Mouse (Mus musculus) CD4-positive helper T cell, adult 2 months (primary cell): ENCODE results near the gene Ccnb1.
"Not testable (repeated sequence)": the region's sequence is repeated elsewhere in the genome, so short reads cannot be mapped to it uniquely, and the experiment has no call there.

Source experiments
- DNase-seq: peaks from one replicate; pipeline ENCODE4 v3.0.0-alpha.2; 2012; ENCODE audit warnings: low read depth, missing footprints, low spot score

The Ccnb1 gene

DNA sequence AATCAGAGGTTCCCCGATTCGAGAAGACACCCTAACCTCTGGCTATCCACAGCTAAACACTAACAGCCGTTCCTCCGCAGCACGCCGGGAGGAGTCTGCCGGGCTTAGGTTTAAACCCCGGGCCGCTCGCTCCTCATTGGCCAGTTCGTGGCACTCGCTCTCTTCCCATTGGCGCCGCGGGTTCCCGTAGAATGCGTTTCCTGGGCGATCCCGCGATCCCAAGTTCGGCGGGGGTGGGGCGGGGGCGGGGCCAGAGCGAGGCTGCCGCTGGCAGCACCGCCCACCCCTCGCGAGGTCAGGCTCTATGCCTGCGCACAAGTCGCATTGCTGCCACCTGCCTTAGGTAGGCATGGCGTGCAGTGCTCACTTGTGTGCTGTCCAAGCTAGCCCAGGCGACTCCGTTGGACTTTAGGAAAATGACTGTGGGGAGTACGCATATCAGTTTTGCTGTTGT lies at the start of gene Ccnb1:
TSS of gene Ccnb1 (minus strand) at position 157 of the 454 bp plus-strand sequence.
- DNase-seq, result peak; percentile 94

DNA sequence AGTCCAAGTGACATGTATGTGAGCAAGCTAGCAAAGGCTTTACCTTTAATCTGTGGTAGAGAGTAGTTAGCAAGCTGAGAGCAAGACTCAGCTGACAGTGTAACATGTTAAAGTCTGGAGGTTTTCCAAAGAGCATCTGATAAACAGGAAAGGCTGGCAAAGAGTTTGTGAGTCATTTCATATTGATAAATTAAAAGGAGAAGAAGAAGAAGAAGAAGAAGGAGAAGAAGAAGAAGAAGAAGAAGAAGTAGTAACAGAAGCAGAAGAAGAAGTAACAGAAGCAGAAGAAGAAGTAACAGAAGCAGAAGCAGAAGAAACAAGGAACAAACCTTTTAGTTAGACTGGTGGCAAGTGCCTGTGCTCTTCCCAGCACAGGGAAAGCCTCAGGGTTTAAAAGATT lies 48.4 kb upstream of the Ccnb1 start:
- no peak for DNase-seq

DNA sequence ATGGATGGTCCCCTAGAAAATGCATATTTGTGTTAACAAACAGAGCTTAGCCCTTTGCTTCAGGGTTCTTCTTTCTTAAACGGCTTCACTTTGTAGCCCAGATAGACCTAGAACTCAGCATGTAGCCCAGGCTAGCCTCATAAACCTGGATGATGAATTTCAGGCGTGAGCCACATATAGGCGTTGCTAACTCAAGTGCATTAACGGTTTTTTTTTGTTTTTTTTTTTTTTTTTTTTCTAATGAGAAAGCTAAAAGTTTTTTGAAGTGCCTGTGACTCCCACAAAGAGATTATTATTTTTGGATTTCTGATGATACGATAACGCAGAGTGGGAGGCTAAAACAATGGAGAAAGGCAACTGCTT lies 47.3 kb upstream of the Ccnb1 start:
- no peak for DNase-seq

DNA sequence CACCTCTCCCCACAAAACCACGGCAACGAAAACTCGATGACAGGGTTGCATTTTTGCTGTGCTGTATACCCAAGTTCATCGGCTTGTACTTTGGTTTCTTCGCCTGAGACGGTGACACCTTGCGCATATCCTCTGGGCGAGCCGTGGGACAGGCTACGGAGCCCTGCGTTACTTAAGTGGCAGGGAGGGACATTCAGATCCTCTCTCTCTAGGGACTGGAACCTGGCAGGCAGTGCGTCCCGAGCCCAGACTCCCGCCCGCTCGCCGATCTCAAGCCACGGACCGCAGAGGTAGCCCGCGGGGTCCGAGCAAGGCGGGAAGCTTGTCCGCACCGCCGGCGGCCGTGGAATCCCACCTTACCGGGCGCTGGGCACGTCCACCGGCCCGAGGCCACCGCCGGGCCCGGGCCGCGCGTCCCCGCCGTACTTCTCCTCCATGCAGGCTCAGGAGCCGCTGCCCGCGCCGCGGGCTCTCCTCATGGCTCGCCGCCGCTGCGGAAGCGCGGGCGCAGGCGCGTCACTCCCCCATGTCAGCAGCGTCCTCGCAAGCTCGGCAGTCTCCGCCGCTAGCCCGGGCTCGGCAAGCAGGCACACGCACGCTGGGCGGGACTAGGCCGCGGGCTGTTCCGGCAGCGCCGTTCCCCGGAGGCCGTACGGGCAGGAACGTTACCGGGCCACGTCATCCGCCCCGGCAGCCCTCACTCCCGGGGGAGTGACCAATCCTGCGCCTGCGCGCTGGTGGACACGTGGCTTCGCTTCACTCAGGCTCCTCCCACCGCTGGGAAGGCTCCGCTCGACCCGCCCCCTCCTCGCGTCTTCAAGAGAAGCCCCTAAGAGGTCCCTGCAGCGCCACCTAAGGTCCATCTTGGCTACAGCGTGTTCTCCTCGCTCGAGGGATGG lies 46.6 kb upstream of the Ccnb1 start, which contains the start of gene Slc30a5:
TSS of gene Slc30a5 (minus strand) at position 687 of the 899 bp plus-strand sequence.
- DNase-seq, result peak; percentile 99

DNA sequence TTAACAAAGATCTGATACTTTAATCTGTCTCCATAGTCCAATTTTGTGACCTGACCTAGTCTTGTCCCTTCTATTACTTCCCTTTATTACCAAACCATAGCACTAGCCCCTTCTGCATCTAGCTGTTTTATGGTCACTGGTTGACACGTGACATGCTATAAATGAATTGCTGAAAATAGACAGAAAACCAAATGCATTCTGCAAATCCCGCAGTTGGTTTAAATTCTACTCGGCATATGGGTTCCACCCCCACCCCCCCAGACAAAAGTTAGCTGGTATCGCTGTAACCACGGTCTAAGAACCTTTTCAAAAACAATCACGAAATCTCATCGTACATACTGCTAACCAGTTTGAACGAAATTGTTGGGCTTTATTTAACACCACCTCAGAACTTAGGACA lies 45.8 kb upstream of the Ccnb1 start:
- DNase-seq, result peak; percentile 34

DNA sequence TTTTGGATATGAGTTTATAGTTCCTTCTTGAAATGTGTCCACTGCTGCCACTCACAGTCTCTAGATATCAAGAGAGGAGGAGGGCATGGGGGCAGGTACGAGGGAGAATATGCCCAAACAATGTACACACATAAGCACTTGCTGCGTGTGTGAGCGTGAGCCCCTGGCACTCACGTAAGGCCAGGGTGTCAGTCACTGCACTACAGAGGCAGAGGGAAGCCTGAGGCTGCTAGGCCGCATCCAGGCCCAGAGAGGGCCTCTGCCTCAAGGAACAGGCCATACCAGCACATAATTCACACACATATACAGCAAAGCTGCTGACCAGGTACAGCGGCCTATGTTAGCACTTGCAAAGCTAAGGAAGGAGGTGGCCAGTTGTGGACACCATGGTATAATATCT lies 44.8 kb upstream of the Ccnb1 start:
- no peak for DNase-seq

DNA sequence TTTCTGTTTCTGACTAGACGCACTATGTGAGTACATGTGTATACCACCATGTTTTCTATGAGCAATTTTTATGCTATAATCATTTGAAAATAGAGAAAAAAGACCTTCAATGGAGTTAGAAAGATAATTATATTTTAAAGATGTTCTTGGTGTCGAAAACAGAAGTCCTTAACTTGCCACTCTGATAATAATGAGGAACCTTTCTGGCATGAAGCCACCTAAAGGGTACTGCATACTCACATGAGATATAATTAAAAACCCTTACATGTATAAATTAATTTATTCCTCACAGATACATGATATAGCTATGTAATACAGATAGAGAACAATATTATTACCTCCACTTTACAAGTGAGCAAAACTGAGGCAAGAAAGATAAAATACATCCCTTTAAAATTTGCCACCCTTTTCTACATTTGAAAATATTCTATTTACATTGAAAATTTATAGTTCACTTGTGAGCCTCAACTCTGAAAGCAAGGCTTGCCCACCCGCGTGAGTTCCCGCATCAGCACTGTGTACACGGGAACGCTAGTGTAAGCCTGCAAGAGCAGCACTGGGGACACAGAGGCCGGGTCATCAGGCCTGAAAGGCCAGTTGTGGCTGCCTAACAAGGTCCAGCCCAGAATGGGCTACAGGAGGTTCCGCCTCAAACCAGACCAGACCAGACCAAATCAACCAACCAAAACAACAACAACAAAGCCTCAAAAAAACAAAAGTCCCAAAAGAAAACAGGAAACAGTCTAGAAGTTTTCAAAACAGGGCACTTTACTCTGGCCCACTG lies 39.4 kb upstream of the Ccnb1 start:
- DNase-seq, result no peak

DNA sequence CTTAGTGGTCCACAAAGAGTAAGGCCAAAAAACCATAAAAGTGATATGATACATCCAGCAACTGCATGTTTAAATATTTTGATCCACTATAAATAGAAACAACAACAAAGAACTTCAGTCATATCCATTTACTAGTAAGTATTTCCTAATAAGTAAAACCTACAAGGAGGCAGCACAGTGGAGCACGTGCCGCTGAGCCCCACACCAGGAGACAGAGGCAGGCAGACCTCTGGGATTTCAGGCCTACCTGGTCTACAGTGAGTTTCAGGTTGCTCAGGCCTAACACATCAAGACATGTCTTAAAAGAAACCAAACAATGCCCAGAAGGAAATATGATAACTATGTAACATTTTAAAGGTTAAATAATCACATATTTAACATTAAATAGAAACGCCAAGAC lies 38.5 kb upstream of the Ccnb1 start:
- DNase-seq, result no peak

DNA sequence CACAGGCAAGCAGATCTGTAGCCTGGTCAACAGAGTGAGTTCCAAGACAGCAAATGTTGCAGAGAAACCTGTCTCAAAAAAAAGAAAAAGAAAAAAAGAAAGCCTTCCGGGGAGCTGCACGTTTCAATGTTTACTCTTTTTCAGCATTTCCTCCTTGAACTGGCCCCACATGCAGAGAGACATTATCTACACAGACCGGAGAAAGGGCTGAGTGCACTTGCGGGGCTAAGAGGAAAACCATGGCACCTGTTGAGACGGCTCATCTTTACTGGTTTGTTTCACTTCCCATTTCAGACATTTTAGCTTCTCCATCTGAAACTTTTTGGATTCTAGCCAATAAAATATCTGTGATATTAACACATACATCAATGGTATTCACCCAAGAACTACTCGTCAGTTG lies 37.9 kb upstream of the Ccnb1 start:
- DNase-seq, result no peak

DNA sequence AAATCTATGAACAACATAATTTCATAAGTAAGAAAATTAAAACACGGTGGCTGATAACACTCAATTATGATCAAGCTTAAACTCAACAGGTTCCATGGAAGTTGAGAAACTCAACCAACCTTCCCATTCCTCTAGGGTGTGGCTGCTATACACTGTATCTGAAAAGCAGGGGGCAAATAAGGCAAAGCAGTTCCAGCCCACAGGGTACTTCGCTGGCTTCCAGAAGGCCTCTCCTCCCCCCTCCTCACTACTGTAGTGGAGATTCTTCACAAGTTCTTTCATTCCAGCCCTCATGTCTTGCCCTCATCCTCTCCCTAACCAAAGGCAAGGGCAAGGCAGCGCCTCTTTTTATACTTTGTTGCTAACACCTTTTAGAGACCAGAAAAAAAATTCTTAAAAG lies 37.5 kb upstream of the Ccnb1 start:
- no peak for DNase-seq

DNA sequence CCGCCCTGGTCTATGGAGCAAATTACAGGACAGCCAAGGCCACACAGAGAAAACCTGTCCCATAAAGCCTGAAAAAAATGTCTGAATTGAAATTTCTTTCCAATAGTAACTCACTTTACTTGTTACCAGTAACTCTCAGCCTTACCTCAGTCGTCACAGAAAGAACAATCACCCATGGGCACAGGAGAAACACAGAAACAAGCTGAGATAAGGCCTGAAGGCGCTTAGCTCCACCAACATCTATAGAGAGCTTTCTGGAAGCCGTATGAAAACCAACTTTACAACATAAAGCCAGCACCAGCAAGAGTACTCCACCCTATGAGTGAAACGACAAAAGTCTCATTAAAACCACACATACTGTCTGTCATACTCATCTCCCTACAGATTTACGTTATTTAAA lies 28.1 kb upstream of the Ccnb1 start:
- no peak for DNase-seq

DNA sequence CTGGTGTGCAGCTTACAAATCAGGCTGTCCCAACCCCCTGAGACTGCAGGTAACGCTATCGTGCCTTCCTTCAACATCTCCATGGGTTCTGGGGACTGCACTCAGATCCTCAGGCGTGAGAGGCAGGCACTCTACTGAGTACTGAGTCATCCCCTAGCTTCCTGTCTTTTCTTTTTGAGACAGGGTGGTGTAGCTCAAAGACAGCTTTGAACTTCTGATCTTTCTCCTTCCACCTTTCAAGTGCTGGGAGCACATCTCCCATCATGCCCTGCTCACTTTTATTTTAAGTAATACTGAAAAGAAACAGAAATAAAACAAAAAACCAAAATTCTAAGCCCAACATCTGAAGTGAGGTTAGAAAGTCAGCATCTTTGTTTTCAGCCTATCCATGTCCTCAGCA lies 19.4 kb upstream of the Ccnb1 start:
- DNase-seq, result peak; percentile 55

DNA sequence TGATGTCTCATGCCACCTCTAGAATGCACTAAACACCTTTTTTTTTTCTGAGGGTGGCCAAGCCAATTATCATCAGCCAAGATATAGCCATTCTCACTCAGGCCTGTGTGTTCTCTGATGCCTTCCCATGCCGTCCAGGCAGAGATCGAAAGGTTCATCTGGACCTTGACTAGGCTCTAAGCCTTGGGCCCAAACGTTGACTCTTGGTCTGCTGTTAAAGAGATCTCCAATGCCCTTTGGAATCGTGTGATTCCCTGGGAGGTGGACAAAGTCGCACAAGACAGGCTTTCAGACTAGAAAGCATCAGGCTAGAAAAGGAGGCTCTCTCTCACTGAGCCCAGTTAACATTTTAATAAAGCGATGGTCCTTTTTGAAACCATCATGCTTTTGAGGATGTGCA lies 10.8 kb upstream of the Ccnb1 start:
- no peak for DNase-seq

DNA sequence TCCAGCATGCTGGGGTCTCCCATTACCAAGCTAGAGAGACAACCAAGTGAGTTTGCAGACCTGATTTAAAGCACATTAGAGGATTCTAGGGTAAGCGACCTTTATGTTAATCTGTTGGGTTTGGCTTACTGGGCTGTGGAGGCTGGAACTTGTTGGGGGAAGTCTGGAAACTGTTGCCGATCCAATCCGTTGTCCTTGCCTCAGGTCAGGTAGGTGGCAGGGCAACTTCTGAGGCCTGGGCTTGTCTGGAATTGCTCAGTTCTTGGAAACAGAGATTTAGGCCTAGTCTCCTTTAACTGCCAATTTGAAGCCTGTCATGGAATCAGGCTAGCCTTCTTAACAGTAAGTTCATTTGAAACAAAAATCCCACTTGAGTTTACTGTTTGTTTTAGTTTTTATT lies 2.7 kb upstream of the Ccnb1 start:
- no peak for DNase-seq

DNA sequence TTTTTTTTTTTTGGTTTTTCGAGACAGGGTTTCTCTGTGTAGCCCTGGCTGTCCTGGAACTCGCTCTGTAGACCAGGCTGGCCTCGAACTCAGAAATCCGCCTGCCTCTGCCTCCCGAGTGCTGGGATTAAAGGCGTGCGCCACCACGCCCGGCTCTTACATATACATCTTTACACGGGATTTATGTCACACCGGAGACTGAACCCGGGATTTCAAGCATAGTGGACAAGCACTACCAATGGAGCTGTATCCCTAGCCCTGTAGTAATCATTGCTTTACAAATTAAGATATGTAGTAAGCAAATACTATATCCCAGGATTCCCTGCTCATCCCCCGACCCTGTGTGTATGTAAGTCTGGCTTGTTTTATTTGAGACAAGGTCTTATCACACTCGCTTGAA lies 1.7 kb upstream of the Ccnb1 start:
- not testable (repeated sequence) for DNase-seq

DNA sequence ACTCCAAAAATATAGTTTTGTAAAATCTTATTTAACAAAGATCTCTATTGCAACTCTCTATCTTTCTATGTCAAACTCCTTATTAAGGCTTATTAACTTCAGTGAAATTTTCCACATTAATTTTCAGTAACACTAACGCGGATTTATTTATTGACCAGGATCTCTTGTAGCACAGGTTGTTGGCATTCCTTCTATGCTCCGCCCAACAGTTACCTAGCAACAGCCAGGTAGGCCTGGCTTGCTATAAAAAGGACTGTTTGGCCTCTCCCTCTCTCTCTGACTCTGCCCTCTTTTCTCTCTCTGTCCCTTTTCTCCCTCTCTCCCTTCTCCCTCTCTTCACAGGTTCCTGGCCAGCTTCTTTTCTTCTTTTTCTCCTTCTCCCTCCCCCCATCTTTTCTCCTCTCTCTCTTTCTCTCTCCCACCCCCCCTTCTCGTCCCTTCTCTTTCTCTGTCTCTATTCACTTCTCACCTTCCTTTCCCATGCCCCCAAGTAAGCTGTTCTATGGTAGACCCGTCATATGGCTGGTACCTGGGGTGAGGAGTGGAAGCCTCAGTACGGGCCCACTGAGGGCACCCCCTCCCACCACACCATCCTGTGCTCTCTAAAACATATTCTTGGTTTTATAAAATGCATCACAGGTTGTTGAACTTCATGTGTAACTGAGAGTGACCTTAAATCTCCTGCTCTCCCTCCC lies 1.1 kb upstream of the Ccnb1 start:
- DNase-seq, result no peak

DNA sequence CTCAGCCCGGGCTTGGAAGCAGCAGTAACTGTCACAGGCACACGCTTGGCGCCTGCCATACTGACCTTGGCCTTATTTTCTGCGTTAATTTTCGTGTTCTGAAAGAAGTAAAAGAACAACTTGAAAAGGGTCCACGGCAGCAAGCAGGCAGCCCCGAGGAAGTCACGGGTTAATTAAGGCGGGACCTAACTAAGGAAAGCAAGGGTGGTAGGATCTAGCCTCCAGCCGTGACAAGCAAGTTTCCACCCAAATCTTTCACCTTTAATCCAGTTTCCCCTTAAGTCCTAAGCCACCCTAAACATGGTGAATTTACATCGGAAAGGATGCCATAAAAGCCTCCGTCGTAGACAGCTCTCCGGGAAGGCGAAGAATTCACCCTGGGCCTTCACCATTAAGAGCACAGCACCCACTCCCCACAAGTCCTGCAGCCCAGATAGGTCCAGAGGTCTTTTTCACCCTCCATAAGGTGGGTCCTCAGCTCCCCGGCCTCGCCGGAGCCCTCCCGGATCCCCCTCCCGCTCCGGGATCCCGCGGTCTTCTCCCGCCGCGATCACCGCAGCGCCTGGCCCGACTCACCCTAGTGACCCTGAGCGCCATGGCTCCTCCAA lies 460 bp downstream of the Ccnb1 start:
- peak; percentile 47 for DNase-seq

DNA sequence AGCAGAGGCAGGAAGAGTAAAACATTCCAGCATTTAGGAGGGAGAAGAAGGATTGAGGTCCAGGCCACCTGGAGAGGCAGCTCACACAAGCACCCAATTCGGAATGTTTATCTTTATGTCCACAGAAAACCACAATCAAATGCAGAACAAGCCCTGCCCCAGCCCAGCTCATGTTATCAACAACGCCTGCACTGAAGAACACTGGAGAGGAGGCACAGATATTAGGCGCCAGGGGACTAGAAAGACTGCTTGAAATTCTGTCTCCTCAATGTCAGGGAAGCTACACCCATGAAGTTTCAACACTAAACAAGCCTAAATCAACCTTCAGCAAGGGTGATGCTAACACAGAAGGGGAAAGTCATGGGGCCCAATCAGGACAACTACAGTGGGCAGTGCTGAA lies 8.9 kb downstream of the Ccnb1 start:
- DNase-seq, result no peak

DNA sequence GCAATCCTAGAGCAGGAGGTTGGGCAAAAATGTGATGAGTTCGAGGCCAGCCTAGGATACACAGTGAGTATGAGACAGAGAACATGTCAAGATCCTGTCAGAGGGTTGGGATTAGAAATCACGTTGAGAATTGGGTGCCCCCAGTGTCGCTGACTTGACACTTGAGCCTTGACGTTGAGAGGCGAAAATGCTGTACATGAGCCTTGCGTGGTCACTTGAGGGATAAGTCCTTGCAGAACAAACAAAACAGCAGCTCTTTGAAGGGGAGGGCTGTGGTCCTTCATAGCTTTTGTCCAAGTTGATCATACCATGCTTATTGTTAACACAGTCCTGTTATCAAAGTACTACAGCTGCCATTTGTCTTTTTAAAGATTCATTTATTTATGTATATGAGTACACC lies 9.7 kb downstream of the Ccnb1 start:
- DNase-seq, result no peak

DNA sequence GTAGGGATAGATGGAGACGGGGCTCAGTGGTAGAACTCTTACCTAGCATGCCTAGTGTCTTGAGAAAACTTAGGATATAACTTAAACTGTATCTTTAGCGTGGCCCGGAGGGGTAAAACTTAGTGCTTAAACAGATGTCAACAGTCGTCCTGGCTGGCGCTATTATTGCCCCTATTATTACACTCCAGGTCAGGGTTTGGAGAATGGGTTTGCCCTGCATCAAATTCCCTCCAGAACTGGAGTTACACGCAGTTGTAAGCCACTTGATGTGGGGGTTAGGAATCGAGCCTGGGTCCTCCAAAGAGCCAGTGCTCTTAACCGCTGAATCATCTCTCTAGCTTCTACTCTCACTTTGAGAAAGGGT lies 10.3 kb downstream of the Ccnb1 start:
- DNase-seq, result no peak

DNA sequence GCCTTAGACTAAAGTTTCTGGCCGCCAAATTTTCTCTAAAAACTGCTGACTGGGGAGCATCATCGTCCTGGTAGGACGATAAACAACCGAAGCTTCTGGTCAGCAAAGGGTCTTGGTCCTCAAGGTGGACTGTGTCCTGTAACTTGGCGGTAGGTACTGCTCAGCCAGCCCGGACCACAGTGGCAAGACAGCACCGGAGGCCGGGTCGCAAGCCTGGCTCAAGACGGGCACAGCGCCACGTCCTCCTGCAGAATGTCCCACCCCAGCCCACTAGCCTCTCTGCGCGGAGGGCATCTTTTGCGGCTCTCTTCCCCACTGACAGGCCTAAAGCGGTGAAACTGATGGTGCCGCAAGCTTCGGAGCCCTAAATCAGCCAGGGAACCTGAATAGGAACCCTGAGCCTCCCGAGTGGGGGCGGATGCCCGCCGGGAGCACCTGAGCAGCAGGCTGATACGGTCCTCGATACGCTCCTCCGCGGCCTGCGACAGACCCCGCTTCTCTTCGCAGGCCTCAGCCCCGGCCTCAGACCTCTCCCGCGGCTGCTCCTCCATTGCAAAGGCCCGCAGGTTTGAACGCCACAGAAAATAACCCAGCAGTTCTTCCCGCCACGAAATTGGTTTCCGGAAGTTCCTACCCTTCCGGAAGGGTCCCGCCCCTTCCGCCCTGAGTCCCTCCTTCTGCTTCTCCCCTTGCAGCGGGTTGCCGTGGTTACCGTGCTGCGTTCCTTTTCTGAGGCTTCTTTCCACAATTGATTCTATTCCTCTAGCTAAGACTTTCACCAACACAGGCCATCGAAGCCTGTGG lies 10.9 kb downstream of the Ccnb1 start, which contains the start of gene Cenph:
TSS of gene Cenph (minus strand) at position 648 of the 804 bp plus-strand sequence.
- peak; percentile 92 for DNase-seq
